Mouse (Mus musculus) adipocyte (in vitro differentiated cells): Measurements from ENCODE around the gene Tmem178.
A peak's percentile ranks its signal among the peaks of the same experiment; 100 is the strongest.
"Not testable (repeated sequence)": the region's sequence is repeated elsewhere in the genome, so short reads cannot be mapped to it uniquely, and the experiment has no call there.

Source experiments
- DNase-seq: peaks from one replicate; pipeline ENCODE4 v3.0.0-alpha.2; 2016; ENCODE audit warnings: low spot score

Gene Tmem178

DNA sequence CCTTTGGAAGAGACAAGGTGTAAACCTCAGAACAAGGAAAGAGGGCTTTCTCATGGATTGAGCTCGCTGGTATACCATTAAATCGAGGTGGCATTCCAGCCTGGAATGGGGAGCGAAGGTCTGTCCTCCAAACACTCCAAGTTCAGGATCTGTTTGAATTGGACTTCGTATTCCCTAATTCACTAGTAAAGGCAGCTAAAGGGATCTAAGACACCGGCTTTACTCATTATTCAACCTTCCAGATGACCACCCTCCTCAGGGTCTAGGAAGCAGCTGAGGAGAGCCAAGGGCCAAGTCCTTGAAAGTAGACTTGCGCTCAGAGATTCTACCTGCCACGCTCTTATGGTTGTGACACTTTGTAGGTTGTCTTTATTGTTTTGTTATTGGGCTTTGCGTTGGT, 1.1 kb downstream of the Tmem178 start:
- DNase-seq, result not testable (repeated sequence)

DNA sequence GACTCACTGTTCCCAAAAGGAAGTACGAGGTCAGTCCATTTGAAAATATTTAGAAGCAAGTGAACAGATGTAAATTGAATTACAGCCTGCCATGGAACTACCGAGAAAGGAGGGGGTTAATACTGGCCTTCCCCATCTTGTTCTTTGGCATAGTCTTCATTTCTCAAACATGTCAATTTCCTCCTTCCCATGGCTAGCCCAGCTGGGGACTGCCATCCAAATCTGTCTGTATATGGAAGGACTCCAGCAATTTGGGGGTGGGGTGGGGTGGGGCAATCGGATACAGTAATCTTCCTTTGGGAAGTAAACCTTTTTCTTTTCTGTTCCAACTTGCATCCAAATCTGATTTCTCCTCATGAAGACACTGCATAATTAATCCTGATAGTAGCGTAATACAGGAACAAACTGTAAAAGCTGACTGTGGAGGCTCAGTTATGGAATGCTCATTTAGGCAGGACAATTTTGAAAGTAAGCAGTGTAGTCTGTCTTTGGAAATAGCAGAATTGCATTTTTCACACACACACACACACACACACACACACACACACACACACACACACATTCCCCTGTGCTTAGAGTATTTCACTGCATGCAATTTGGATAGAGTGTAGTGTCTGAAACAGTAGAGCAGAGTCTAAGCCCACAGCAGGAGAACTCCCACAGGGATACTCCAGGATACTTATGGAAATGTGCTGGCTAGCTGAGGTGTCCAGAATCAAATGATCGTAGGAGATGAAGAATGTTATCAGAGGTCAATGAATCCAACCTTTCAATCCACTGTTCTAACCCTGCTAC, 1.9 kb downstream of the Tmem178 start:
- DNase-seq, result peak; percentile 26

DNA sequence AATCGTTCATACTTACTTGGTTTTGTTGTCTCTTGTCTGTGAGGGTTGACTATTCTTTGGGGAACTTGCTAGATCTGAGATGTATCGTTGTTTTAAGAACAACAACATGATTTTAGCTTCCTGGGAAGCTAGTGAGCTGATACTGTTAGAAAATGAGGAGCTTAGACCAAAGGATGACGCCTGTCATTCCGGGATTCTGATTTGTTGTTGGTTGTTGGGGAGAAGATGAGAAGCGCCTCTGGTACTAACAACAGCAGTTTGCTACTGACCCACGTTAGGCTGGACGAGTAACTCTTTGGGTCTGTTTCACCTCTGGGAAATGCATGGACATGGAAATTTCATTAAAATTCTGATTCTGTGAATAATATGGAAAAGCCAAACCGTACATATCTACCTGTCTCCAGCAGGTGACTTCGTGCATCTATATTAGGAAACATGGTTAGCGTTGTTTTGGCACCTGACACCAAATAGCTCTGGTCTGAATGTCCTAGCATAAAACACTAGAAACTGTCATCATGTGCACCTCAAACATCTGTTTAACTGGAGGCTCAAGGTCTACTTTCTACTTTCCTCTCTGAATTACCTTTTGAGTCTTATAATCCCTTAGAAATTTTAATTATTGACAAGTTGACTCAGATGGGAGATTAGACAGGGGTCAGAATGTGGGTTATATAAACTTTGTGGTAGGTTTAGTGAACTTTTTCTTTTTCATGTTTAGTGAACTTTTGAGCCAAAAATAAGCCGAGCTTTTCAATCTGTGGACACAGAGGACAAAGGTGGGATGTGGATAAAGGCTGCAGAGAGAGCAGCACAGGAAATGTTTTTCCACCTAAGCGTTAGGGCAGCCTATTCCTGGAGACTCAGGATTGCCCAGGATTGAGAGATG, 2.9 kb downstream of the Tmem178 start:
- no peak for DNase-seq

DNA sequence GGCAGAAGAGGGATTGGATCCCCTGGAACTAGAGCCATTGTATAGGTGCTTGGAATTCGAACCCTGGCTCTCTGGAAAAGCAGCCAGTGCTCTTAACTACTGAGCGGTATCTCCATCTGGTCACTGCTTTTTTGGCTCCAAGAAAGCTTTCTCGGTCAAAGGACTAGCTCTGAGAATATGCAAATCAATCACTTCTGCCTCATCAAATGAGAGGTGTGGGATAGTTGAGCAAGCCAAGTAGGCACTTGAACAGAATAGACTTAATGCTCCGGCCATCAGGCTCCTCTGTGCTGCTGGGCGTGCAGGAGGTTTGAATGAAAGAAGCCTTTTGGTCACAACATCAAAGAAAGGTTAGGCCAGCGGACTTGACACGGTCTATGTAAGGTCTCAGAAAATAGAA, 5.0 kb downstream of the Tmem178 start:
- DNase-seq, result no peak

DNA sequence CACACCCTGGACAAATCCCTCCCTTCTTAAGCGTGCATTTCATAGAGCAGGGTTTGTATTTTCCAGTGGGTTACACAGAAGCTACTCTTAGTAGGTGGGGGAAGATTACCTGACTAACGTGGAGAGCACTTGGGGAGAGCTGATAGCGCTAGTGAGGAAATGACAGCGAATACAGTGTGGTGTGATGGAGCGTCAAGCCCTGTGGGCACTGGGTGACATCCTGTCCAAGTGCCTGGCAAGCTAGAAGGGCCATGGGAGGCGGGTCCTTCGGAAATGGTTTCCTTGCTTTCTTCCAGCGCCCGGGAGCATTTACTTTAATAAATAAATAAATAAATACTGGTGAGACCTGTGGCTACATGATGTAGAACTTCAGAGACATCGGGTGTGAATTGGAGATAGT, 5.5 kb downstream of the Tmem178 start:
- no peak for DNase-seq

DNA sequence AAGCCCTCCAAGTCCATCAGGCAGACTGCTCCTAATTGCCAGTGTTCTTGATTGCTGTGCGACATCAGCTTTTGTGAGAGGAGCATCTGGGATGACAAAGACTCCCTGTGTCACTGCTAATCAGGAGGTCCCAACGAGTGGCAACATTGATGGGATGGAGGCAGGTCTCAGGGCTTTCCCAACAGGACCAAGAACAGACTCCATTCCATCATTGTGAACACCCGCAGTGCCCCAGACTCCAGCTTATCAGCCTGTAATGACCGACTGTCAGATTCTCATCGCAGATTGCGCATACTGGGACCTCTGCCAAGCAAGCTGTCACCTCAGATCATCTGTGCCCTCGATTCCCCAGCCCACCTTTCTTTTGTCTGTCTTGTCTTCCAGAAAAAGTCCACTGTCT, 7.9 kb downstream of the Tmem178 start:
- no peak for DNase-seq

DNA sequence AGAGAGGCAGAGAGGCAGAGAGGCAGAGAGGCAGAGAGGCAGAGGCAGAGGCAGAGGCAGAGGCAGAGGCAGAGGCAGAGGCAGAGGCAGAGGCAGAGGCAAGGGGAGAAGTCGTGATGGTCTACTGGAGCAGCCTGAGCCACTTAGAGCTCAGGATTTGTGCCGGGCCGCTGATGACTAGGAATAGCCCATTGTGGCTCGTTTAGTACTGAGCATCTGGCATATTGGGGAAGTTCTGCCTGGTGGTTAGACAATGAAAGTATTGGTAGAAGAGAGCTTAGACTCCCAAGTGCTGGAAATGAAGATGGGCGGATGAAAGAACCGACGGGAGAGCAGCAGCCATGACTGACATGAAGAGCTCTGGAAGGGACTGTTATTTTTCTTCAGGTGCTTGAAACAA, 11.0 kb downstream of the Tmem178 start:
- DNase-seq, result no peak

DNA sequence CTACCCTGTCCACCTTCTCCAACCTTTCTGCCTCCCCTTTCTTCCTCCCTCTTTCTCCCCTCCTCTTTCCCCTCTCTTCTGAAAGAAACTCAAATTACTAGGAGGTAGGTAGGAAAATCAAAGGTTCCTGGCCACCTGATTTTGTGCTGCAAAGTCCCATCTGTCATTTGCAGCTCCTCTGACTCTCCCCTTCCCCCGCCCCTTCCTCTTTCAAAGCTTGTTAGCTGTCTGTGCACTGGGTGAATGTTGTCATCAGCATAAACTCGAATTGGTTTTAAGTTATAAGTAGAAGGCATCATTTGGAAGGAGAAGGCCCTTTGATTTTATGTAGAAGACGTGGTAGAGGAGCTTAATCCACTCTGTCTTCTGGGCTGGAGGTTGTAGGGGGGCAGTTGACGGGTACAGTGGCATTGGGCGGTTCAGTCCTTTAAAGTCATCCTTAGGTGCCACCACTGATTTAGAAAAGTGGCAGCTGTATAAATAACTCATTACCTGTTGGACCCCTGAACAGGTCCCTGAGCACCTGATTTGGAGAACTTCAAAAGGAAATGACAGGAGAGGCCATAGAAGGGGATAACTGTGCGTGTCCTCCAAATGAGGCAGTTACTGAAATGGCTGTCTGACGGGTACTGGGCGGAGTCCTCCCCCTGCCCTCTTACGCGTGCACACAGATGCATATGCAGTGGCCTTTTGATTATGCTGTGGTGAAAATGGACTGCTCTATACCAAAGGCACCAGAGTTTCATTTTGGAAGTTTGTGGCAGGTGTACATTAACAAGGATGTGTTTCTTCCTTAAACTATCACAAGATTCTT, 11.8 kb downstream of the Tmem178 start:
- DNase-seq, result no peak

DNA sequence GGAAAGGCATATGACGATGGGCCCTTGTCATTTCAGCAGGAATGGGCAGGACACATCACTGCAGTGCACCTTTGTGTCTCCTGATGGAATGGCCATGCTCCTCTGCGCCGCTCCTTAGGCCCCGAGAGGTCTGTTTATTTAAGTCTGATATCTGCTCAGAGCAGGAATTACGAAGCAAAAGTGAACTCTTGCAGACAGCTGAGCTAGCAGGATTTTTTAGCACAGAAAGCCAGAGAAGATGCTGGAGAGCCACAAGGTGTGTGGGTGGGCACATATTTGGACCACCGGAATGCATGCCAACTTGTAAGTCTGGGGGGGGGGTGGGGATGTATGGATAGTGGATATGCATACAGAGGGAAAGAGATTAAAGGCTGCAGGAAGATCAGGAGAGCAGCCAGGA, 13.9 kb downstream of the Tmem178 start:
- DNase-seq, result no peak

DNA sequence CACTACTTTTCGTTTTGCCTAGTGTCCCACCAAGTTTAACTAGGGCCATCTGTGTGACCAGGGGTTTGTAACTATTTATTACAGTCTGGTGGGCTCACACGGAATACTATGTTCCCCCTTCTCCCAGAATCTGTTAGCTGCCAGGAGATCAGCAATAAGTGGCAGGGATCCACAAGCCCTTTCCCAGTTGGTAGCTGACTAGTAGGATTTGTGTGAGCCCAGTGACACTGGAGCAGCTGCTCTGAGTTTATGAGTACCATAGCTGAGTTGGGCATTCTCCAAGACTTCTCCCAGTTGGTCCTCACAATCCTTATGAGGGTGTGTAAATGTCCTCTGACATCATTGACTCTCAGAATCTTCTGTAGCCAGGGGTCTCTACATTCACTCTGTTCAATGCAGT, 15.4 kb downstream of the Tmem178 start:
- DNase-seq, result no peak

DNA sequence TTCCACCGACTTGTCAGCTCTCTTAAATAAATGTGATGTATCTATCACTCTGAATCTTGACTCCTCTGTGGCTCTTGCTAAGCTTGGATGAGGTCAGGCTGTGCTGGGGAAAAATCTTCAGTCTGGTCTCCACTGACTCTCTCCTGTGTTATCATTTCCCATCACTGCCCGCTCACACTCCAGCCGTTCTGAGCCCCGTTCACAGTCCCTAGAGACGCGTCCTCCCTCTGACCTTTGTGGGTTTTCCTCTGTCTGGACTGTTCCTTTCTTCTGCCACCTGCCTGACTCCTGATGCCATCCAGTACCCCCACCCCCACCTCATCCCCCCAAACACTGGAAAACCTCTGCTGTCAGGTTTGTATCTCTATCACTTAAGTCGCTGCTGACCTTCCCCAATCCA, 23.0 kb downstream of the Tmem178 start:
- DNase-seq, result no peak

DNA sequence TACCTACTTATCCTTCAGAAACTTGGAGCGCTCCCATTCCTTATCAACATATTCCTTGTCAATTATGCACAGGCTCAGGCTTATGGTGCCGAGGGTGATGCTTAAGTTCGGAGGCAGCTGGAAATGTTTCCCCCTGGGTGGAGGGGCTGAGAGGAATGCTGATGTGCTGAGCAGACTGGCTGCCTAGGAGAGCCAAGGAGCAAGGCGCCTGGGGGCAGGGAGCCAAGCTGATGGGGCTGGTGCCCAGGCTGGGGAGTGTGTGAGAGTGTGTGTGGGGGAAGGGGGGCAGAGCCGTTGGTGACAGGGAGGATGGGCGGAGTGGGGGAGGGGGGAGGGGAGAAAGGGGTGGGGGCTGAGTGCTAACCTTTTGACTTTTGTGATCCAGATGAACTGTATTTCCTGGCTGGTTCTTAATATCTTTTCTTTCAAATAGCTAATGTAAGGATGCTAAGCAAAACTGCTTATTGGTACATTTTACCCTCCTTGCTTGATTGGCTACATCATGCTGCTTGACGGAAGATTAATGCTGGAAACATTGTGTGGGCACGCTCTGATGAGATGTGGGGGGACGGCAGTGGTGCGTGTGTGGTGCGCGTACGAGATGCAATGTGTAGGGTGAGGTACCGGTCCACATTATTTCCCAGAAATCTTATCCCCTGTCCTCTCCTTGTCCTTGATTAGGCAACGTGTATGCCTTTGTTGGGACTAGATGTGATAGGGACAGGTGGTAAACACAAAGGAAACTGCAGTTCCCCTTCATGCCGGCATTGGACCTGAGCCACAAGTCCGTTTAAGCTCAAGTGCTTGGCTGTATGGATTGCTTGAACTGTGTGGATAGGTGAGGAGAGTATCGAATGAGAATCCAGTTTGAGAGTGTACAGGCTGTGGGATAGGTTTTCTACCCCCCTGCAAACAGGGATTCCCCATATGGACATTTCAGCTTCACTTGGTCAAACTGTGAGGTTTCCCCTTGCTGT, 25.5 kb downstream of the Tmem178 start:
- DNase-seq, result peak; percentile 82

DNA sequence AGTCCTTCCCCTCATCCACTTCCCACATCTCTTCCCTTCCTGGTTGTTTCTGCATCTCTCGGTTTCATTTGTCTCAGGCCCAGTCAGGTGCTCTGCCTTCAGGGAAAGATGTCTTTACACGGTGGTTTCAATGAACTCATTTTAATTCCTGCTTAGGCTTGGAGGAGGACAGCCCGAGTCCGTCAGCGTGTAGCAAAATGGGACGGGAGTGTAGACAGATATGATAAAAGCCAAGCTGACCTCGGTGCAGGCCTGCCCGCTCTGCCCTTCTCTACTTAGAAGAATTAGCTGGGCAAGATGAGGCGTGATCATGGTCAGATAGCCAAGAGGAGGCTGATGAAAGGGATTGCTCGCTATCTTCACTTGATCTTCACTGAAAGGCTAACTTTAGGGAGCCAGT, 26.3 kb downstream of the Tmem178 start:
- DNase-seq, result no peak

DNA sequence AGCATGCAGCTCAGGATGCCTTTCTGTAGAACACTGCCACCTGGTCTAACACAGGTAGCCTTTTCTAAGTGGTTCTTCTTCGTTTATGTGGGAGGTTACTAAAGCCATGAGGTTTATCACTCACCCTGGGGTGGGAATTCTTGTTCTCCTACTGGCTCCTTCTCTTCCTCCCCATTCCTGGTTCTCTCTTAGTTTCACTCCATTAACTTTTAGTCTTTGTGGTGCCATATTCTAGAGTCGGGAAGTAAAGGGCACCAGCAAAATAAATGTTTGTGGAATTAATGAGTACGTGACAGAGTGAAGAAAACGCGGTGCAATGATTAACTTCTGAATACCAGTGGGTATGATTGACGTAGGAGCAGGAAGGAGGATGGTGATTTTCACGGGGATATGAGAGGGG, 28.5 kb downstream of the Tmem178 start:
- DNase-seq, result no peak

DNA sequence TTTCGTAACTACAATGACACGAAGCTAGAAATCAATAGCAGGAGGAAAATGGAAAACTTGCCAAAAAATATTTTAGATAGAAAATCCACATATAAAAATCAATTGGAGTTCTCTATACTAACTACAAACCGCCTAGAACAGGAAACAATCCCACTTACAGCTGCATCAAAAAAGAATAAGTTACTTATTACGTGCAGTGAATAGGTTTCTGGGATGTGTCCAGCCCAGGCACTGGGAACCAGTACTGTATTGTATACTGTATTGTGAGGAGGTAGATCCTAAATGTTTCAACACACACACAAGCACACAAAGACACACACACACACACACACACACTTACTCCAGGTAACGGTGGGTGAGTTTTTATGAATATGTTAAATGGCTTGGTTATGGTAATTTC, 32.8 kb downstream of the Tmem178 start:
- DNase-seq, result no peak

DNA sequence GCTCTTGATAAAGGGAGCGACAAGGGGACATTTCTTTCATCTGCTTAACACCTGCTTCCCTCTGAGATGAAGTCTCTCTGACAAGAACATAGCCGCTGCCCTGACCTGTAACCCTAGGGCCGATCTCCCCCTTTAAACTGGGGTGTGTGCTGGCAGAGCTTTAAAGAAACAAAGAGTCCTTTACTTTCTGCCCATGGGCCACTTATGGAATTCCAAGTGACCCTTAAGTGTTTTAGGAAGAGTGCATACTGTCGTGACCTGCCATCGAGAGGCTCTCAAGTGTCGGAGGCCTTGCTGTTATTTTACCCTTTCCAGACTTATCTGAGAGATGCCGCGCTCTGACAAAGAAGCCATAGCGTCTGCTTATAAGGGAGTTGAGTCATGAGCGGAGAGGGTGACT, 35.7 kb downstream of the Tmem178 start:
- DNase-seq, result no peak

DNA sequence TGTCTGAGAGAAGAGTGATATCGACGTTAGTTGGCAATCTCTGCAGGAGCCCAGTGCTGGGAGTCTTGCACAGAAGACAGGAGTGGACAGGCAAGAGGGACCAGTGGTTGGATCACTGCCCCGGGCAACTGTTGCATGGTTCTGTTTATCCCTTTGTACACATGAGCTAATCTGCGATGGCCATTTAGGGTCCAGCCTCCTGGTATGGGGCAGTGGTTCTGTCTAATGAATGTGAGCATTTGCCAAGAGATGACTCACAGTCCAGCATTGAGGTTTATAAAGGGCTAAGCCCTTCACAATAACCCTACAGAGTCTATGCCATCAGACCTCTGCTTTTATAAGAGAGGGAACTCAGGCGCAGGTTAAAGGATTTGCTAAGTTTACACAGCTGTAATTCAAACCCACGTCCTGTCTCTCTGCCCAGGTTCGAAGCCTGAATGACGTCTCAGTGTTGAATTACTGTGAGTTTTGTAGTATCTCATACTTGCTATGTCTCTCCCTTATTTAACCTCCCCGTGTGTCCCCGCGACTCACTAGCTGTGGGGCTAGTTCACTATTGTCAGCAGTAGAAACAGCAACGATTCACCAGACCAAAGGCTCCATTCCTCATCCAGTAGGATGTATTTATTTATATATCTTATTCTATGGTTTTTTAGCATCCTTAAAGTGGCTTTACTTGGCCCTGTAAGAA, 37.4 kb downstream of the Tmem178 start:
- DNase-seq, result peak; percentile 51

DNA sequence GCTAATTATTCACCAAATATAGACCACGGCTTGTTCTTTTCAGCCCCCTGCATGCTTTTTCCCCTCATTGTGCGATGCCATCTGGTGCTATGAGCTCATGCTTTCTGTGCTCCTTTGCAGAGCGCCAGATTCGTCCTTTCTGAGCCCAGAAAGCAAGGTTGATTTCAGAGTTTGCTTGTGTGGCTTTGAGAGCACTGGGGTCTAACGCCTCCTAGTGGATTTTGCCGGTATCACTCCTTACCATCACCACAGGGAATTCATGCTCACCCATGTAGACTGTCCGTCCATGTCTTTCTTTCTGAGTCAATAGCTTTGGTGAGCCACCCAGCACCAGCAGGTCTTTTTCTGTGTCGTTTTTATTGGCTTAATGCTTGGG, 38.0 kb downstream of the Tmem178 start:
- peak; percentile 83 for DNase-seq

DNA sequence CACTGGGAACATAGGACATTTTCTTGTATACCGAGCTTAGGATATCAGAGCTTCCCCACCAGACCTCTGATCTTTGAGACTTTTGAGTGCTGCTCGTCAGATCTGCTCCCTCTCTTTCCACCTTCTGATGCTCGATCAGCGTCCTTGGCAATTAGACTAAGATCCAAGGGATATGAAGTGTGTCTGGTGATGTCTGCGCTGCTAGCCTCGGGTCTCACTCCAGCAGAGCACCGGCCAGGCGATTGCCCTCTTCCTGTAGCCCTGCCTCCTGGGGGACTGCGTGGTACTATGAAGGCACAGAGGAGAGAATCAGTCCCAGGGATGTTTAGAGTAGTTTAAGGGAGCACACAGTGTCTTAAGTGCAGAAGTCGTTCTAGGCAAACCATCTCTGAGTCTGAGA, 38.5 kb downstream of the Tmem178 start:
- no peak for DNase-seq

DNA sequence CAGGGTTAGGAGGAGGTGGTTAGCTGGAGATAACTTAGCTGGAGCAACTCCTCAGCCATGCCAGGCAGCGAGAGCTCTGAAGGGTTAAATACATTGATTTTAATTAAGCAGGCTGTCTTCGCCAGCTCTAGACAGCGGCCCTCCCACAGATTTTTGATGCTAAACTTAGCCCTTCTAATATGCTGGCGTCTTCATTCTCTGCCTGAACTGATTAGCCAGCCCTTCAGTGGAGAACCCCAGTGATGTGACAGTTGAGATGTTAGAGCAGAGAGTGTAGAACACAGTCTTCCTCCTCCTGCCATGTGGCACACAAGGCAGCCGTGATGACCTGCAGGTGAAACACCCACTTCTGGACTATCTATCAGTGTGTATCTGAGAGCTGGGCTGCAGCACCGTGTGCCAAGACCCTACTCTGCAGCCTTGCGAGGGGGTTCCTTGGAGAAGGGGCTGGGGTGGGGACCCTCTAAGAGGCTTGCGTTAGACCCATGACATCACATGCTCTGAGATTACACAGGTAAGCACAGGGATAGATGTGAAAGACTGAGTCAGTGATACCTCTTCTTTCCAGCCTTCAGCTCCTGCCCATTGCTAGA, 47.2 kb downstream of the Tmem178 start:
- no peak for DNase-seq
